Mouse (Mus musculus) kidney, adult 8-10 months (tissue): ENCODE measurements at regions not wholly inside any gene's neighbourhood (a gene's known extent, or its start where the extent isn't known, plus 50 kb on each side); places are given as distances from the start of the nearest gene placed in this dataset.
"Not testable (repeated sequence)": the region's sequence is repeated elsewhere in the genome, so short reads cannot be mapped to it uniquely, and the experiment has no call there.

ENCODE experiments used
- DNase-seq, 2 experiments: peaks; one replicate each; pipeline ENCODE4 v3.0.0; 2022

- no peak for DNase-seq
Measured at GRCm38 (mm10) chr15:16909396-16909795, 180.8 kb downstream of the Cdh9 start.

- DNase-seq: not testable (repeated sequence)
Measured at GRCm38 (mm10) chr15:16909941-16910340, 181.4 kb downstream of the Cdh9 start.

- DNase-seq: no peak
Measured at GRCm38 (mm10) chr15:16914966-16915569, 186.5 kb downstream of the Cdh9 start.

- no peak for DNase-seq
Measured at GRCm38 (mm10) chr15:16923246-16923645, 194.7 kb downstream of the Cdh9 start.

GRCm38 (mm10) chr15:16933137-16933677, 204.7 kb downstream of the Cdh9 start:
- DNase-seq: no peak

- DNase-seq: no peak
Measured at GRCm38 (mm10) chr15:16934438-16934837, 205.9 kb downstream of the Cdh9 start.

- DNase-seq: not testable (repeated sequence)
Measured at GRCm38 (mm10) chr15:16975821-16976220, 247.3 kb downstream of the Cdh9 start.

GRCm38 (mm10) chr15:16990848-16991247, 262.3 kb downstream of the Cdh9 start:
- no peak for DNase-seq

- no peak for DNase-seq
Measured at GRCm38 (mm10) chr15:16995667-16996066, 267.1 kb downstream of the Cdh9 start.

GRCm38 (mm10) chr15:17006139-17006538, 277.6 kb downstream of the Cdh9 start:
- no peak for DNase-seq

GRCm38 (mm10) chr15:17007811-17008210, 279.3 kb downstream of the Cdh9 start:
- no peak for DNase-seq

GRCm38 (mm10) chr15:17048867-17049628, 320.5 kb downstream of the Cdh9 start:
- no peak for DNase-seq

- DNase-seq: no peak
Measured at GRCm38 (mm10) chr15:17069772-17070171, 341.2 kb downstream of the Cdh9 start.

GRCm38 (mm10) chr15:17084030-17084429, 355.5 kb downstream of the Cdh9 start:
- no peak for DNase-seq

GRCm38 (mm10) chr15:17088644-17089228, 360.2 kb downstream of the Cdh9 start:
- DNase-seq: no peak

GRCm38 (mm10) chr15:17098927-17099326, 370.4 kb downstream of the Cdh9 start:
- DNase-seq: peak; percentile 4 to 36

GRCm38 (mm10) chr15:17101182-17101581, 372.6 kb downstream of the Cdh9 start:
- no peak for DNase-seq

- no peak for DNase-seq
Measured at GRCm38 (mm10) chr15:17135721-17136120, 407.2 kb downstream of the Cdh9 start.

GRCm38 (mm10) chr15:17180164-17180563, 451.6 kb downstream of the Cdh9 start:
- no peak for DNase-seq

- no peak for DNase-seq
Measured at GRCm38 (mm10) chr15:17181358-17182022, 452.9 kb downstream of the Cdh9 start.

- peak in 1 of 2 experiments; percentile 4 for DNase-seq
Measured at GRCm38 (mm10) chr15:17195439-17195838, 466.9 kb downstream of the Cdh9 start.

GRCm38 (mm10) chr15:17204739-17205138, 476.2 kb downstream of the Cdh9 start:
- DNase-seq: no peak

- peak in 1 of 2 experiments; percentile 59 for DNase-seq
Measured at GRCm38 (mm10) chr15:17245096-17245495, 516.5 kb downstream of the Cdh9 start.
